Mouse (Mus musculus) midbrain, embryonic 11.5 days (tissue): ENCODE data around the gene Poc1b. TPM values are rescaled to one million over a fixed set of nuclear protein-coding genes. Genes with fewer than 3 reads are reported as not detected.

Experiments
- ATAC-seq: fragments of 200-750 bp; cut with Nextera tagmentation; 2 replicates; pipeline ENCODE4 v1.8.0; 2017; ENCODE audit warnings: moderate TSS enrichment, moderate library complexity; ENCODE audit not compliant: low FRiP score
- DNase-seq: peaks from one replicate; pipeline ENCODE4 v3.0.0; 2015; ENCODE audit warnings: low spot score; ENCODE audit errors: missing footprints
- H3K27ac ChIP-seq: fragments of 300-500 bp; sonication (generic); 2 replicates; pipeline ENCODE4 v1.5.1; 2014; ENCODE audit warnings: low read depth, low read length
- H3K27me3 ChIP-seq: fragments of 300-500 bp; sonication (generic); 2 replicates; pipeline ENCODE4 v1.6.1; 2014; ENCODE audit warnings: mild to moderate bottlenecking, low read length, moderate library complexity, mixed read lengths; ENCODE audit not compliant: control insufficient read depth, insufficient read depth
- H3K36me3 ChIP-seq: fragments of 300-500 bp; sonication (generic); 2 replicates; pipeline ENCODE4 v1.6.1; 2014; ENCODE audit warnings: mild to moderate bottlenecking, low read length, moderate library complexity, mixed read lengths; ENCODE audit not compliant: control insufficient read depth, insufficient read depth
- H3K4me1 ChIP-seq: fragments of 300-500 bp; sonication (generic); 2 replicates; pipeline ENCODE4 v1.6.1; 2014; ENCODE audit warnings: low read length; ENCODE audit not compliant: control insufficient read depth, insufficient read depth
- H3K4me2 ChIP-seq: fragments of 300-500 bp; sonication (generic); 2 replicates; pipeline ENCODE4 v1.6.1; 2014; ENCODE audit warnings: mild to moderate bottlenecking, moderate library complexity
- H3K4me3 ChIP-seq: fragments of 300-500 bp; sonication (generic); 2 replicates; pipeline ENCODE4 v1.5.1; 2014; ENCODE audit warnings: low read depth, low read length
- H3K9ac ChIP-seq: fragments of 300-500 bp; sonication (generic); 2 replicates; pipeline ENCODE4 v1.6.1; 2014; ENCODE audit warnings: low read length
- H3K9me3 ChIP-seq: fragments of 300-500 bp; sonication (generic); 2 replicates; pipeline ENCODE4 v1.6.1; 2016; ENCODE audit warnings: low read length; ENCODE audit not compliant: control insufficient read depth
- WGBS: fragments of 180-500 bp; shearing (Covaris S2); extraction: QIAGEN DNeasy Blood & Tissue Kit; methylation state at CpG from one replicate; pipeline ENCODE4 v1.1.7; 2014; 5-methylcytosine and 5-hydroxymethylcytosine counted together
- polyA plus RNA-seq: library from polyadenylated mRNA; unstranded; fragments of >200 nt; fragmentation: Nextera tagmentation; extraction: Ambion mirVana; gene quantifications from 2 replicates; pipeline ENCODE4 v1.2.1, GENCODE M21; 2014

Poc1b gene
- polyA plus RNA-seq, 1 experiment from 2014 or later: 37.2 TPM

DNA sequence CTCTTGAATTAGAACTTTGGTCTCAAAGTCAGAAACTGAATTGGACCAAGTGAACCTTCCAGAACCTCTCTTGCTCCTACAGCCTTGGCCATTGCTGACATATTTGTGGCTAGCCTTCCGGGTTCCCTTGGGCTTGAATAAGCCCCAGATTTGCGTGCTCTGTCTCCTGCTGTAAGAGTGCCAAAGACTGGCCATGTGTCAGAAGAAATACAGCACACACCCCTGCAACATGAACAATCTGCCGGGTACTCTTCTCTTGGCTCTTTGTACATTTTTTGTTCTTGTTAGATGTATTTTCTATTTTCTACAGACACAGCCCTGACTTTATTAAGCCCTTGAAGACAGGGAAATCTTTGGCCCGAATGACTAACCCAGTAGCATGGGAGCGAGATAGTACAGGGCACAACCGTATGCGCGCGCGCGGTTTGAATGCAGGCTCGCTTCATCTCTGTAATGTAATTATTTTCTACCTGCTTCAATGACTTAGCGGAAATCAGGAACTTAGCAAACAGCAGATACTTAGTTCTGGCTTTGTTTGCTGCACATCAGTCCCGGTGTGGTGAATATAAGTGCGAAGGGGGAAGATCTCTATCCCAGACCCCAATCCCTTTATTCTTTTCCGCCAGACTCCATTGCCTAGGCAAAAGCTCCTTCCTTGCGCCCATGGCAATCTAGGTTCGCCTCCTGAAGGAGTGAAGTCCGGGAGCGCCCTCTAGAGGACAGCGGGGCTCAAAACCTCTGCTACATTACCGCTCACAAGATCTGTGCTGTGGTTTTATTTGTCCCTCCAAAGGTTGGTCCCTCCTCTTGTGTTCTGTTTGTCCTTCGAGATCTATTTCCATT is 22.2 kb upstream of the Poc1b start:
- Histone ChIP-seq H3K4me2 (peak overlapping the region; percentile 12; the same call in 1 of the 2 replicates), H3K27me3 (no peaks in the 10 kb centered on the region), H3K4me3 (no peak overlapping the region), H3K9me3 (no peaks in the 10 kb centered on the region), H3K4me1 (no peaks in the 10 kb centered on the region), H3K36me3 (no peaks in the 10 kb centered on the region), H3K9ac (no peak overlapping the region), H3K27ac (no peak overlapping the region)
- ATAC-seq (peak; percentile 92), DNase-seq (peak; percentile 99)
- WGBS: 49% methylated on average over 23 of the region's 23 CpGs

DNA sequence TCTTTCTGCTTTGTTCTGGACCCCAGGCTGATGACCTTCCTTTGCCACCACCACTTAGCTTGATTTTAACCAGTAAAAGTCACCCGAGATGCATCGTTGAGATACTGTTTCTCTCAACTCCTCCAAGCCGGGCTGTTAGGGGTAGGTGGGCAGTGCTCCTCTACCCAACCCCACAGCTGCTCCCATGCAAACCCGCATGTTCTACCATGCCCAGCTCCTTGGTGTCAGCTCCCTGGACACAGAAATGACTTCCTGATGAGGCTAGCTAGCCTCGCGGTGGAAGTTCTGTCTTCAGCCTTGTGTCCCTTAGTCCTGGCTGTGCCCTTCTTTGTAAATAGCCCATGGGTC is 21.6 kb upstream of the Poc1b start:
- H3K27ac ChIP-seq: no peak overlapping the region
- DNase-seq (no peak), ATAC-seq (peak; percentile 53)
- no peak overlapping the region for H3K4me2 ChIP-seq
- WGBS: 69% methylated on average over 6 of the region's 6 CpGs
- H3K9me3 ChIP-seq: no peaks in the 10 kb centered on the region
- no peaks in the 10 kb centered on the region for H3K27me3 ChIP-seq
- H3K4me1 ChIP-seq: no peaks in the 10 kb centered on the region
- no peaks in the 10 kb centered on the region for H3K36me3 ChIP-seq
- H3K4me3 ChIP-seq: no peak overlapping the region
- no peak overlapping the region for H3K9ac ChIP-seq

DNA sequence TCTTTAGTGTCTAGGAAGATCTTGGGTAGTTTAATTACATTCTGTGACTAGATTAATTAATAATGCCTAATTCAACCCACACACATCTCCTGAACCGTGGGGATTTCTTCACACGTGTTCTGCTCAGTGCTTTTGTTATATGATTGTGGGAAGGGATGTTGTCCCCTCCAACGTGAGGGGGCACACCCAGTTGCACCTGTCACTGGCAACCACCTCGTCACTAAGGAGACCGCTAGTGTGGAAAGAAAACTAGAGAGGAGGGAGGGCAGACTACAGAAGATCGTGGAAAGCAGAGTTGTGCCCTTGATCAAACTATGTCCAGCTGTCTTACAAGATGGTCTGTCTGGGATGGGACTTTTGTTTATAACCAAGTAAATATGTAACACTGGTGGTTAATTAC is 20.8 kb upstream of the Poc1b start:
- Histone ChIP-seq H3K27me3 (no peaks in the 10 kb centered on the region), H3K9ac (no peak overlapping the region), H3K9me3 (no peaks in the 10 kb centered on the region), H3K4me3 (no peak overlapping the region), H3K27ac (no peak overlapping the region), H3K36me3 (no peaks in the 10 kb centered on the region), H3K4me2 (no peak overlapping the region), H3K4me1 (no peaks in the 10 kb centered on the region)
- ATAC-seq (no peak), DNase-seq (no peak)
- 79% methylated on average over 6 of the region's 6 CpGs for whole genome bisulfite sequencing

DNA sequence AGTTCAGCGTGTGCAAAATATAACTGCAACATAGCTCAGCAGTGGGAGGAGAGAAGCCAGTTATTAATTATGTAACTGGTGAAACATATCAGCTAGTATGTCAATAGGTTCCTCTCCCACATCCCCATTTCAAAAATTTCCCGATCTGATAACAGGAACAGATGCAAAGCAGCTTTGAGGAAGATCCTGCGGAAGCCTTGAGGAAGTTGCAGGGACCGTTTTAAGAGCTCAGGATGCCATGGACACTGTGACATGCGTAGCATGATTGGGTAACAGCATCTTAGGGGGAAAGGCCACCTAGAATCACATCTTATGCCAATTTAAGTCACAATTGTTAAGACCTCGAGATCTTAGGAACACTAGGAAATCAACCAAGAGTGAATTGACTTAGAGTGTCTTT is 16.9 kb upstream of the Poc1b start:
- Histone ChIP-seq H3K9me3 (no peaks in the 10 kb centered on the region), H3K36me3 (no peaks in the 10 kb centered on the region), H3K27me3 (no peaks in the 10 kb centered on the region), H3K9ac (no peak overlapping the region), H3K27ac (no peak overlapping the region), H3K4me2 (no peak overlapping the region), H3K4me3 (no peak overlapping the region), H3K4me1 (no peaks in the 10 kb centered on the region)
- ATAC-seq: no peak
- DNase-seq: no peak
- WGBS: 83% methylated on average over 6 of the region's 6 CpGs

GRCm38 (mm10) chr10:99093364-99093763 is 13.5 kb upstream of the Poc1b start:
- Histone ChIP-seq H3K9me3 (no peaks in the 10 kb centered on the region), H3K27me3 (no peaks in the 10 kb centered on the region), H3K27ac (no peak overlapping the region), H3K36me3 (no peaks in the 10 kb centered on the region), H3K4me2 (no peak overlapping the region), H3K4me1 (no peaks in the 10 kb centered on the region), H3K9ac (no peak overlapping the region), H3K4me3 (no peak overlapping the region)
- no peak for ATAC-seq
- no peak for DNase-seq
- WGBS: 85% methylated on average over 2 of the region's 2 CpGs

GRCm38 (mm10) chr10:99095114-99095513 is 11.7 kb upstream of the Poc1b start:
- no peak overlapping the region for H3K27ac ChIP-seq
- H3K4me1 ChIP-seq: no peaks in the 10 kb centered on the region
- no peak overlapping the region for H3K4me2 ChIP-seq
- WGBS: 79% methylated on average over 2 of the region's 2 CpGs
- DNase-seq (no peak), ATAC-seq (no peak)
- no peak overlapping the region for H3K4me3 ChIP-seq
- H3K9me3 ChIP-seq: no peaks in the 10 kb centered on the region
- no peak overlapping the region for H3K9ac ChIP-seq
- no peaks in the 10 kb centered on the region for H3K36me3 ChIP-seq
- H3K27me3 ChIP-seq: no peaks in the 10 kb centered on the region

DNA sequence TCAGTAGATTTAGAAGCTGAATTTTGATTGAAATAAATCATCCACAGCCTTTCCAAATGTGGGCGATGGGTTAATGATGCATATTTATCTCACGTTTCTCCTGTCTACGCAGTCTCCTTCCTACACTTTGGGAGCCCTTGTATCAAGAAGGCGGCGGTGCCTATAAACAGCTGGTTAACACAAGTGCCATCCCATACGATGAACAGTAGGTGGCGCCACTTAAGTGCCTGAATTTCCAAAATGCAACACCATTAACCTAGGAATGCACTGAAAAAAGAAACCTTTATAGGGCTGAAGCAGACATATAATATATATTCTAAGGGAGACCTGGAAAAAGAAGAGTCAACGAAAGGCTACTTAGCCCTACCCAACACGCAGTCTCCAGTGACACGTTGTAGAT is 9.5 kb upstream of the Poc1b start:
- Histone ChIP-seq H3K36me3 (no peaks in the 10 kb centered on the region), H3K27me3 (no peaks in the 10 kb centered on the region), H3K27ac (no peak overlapping the region), H3K4me3 (no peak overlapping the region), H3K9me3 (no peaks in the 10 kb centered on the region), H3K4me2 (no peak overlapping the region), H3K4me1 (no peaks in the 10 kb centered on the region), H3K9ac (no peak overlapping the region)
- peak; percentile 88 for DNase-seq
- ATAC-seq: 0 out of 2 replicates have a peak, but pooled peaks have one; percentile 9
- 81% methylated on average over 10 of the region's 10 CpGs for WGBS

DNA sequence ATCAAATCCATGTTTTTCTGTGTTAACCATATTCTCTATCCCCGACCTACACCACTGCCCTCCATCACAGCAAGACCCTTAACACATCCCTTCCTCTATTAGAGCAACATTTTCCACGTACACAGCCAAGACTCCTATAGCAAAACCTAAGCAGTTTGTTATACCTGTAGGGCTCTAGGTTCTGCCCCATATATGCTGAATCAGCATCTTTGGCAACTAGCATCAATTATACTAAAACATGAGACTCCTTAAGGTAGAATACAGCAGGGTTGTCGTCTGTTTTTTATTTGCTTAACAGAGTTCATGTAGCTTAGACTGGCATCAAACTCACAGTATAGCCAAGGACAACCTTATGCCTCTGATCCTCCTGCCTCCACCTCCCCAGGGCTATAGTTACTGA is 1.3 kb upstream of the Poc1b start:
- Histone ChIP-seq H3K36me3 (no peaks in the 10 kb centered on the region; the same call in 1 of the 2 replicates), H3K9me3 (no peaks in the 10 kb centered on the region), H3K27me3 (no peaks in the 10 kb centered on the region), H3K4me1 (peaks cover 12% of the 10 kb centered on the region), H3K4me3 (no peak overlapping the region), H3K27ac (no peak overlapping the region), H3K4me2 (no peak overlapping the region), H3K9ac (no peak overlapping the region)
- whole genome bisulfite sequencing: 85% methylated on average over 3 of the region's 3 CpGs
- DNase-seq (no peak), ATAC-seq (no peak)

DNA sequence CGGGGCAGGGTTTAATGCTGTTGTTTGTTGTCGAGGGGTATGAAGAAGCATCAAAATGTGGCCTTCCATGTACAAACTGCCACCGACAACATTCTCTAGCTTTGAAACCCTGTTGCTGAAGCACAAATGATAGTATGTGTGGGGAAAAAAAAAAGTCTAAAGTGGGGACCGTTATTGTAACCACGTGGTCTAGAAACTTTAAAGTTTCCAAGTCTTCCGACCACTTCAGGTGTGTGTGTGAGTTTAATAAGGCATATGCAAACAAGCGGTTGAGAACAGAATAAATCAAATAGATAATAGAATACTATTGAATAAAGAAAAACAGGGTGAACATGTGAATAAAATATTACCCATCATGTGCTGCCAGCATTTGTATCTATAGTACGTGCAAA is 529 bp upstream of the Poc1b start:
- DNase-seq (peak; percentile 88), ATAC-seq (peak; percentile 6)
- Histone ChIP-seq H3K27ac (0 out of 2 replicates have a peak overlapping the region, but pooled peaks have one; percentile 77), H3K36me3 (peaks cover 4% of the 10 kb centered on the region; the same call in 1 of the 2 replicates), H3K4me3 (peak overlapping the region; percentile 87), H3K9ac (peak overlapping the region; percentile 92), H3K4me2 (peak overlapping the region; percentile 49), H3K9me3 (no peaks in the 10 kb centered on the region), H3K27me3 (no peaks in the 10 kb centered on the region), H3K4me1 (peaks cover 12% of the 10 kb centered on the region)
- WGBS: 40% methylated on average over 8 of the region's 8 CpGs
